8 mouse cellular contexts compared by ENCODE assay signal in genomic region chr17:45555452-45556106, GRCm38 (mm10). TPM values are rescaled to one million over a fixed set of nuclear protein-coding genes. Genes with fewer than 3 reads are reported as not detected.
A peak's percentile ranks its signal among the peaks of the same experiment; 100 is the strongest.
DNase-seq lines count a peak whose midpoint lies in the region; ATAC-seq lines count a peak whose summit lies in the region.

Gene Nfkbie, plus strand, starts transcription at chr17:45555703.

- peaks cover 27% of the 10 kb centered on the region for H3K27me3 ChIP-seq in heart, embryonic 14.5 days (ENCODE audit: control insufficient read depth, insufficient read depth, low read length)
- H3K27me3 ChIP-seq in liver, embryonic 15.5 days = peaks cover 73% of the 10 kb centered on the region
- peaks cover 7% of the 10 kb centered on the region for H3K27me3 ChIP-seq in neural tube, embryonic 11.5 days (ENCODE audit: control insufficient read depth, insufficient read depth, low read length)
- peaks cover 9% of the 10 kb centered on the region for H3K27me3 ChIP-seq in stomach, embryonic 16.5 days (ENCODE audit: control insufficient read depth, insufficient read depth, low read length)

- ATAC-seq in heart, embryonic 14.5 days (ENCODE audit: insufficient number of reproducible peaks, insufficient read depth, low FRiP score, low read depth) = peak; percentile 70
- peak; percentile 64 for ATAC-seq in liver, embryonic 15.5 days (ENCODE audit: insufficient read depth)
- peak; percentile 80 for ATAC-seq in neural tube, embryonic 11.5 days (ENCODE audit: insufficient read depth, low FRiP score, low TSS enrichment)
- ATAC-seq in stomach, embryonic 16.5 days (ENCODE audit: insufficient read depth, low FRiP score) = peak; percentile 87

- no peaks in the 10 kb centered on the region for H3K36me3 ChIP-seq in heart, embryonic 14.5 days (ENCODE audit: control insufficient read depth, insufficient read depth, low read length)
- H3K36me3 ChIP-seq in liver, embryonic 15.5 days (replicated peaks) = no peaks in the 10 kb centered on the region
- no peaks in the 10 kb centered on the region for H3K36me3 ChIP-seq in neural tube, embryonic 11.5 days (ENCODE audit: control insufficient read depth, insufficient read depth, low read length)
- H3K36me3 ChIP-seq in stomach, embryonic 16.5 days (ENCODE audit: control insufficient read depth, insufficient read depth, low read length) = no peaks in the 10 kb centered on the region

- H3K4me1 ChIP-seq in heart, embryonic 14.5 days (ENCODE audit: control insufficient read depth in 2 of 2, insufficient read depth in 2 of 2, low read length in 2 of 2) = peaks cover 6 to 11% of the 10 kb centered on the region in 2 experiments
- peaks cover 37% of the 10 kb centered on the region for H3K4me1 ChIP-seq in liver, embryonic 15.5 days (replicated peaks)
- peaks cover 5% of the 10 kb centered on the region; the same call in 1 of the 2 replicates for H3K4me1 ChIP-seq in neural tube, embryonic 11.5 days (ENCODE audit: control insufficient read depth, insufficient read depth, low read length)
- H3K4me1 ChIP-seq in stomach, embryonic 16.5 days (ENCODE audit: control insufficient read depth, insufficient read depth, low read length) = peaks cover 4% of the 10 kb centered on the region; the same call in 1 of the 2 replicates

- H3K4me3 ChIP-seq in heart, embryonic 14.5 days (ENCODE audit: control insufficient read depth in 1 of 2, insufficient read depth in 1 of 2, low read depth in 1 of 2, low read length in 2 of 2) = peak within 1 kb of the TSS; percentile 66 to 69
- peak within 1 kb of the TSS; percentile 62 for H3K4me3 ChIP-seq in liver, embryonic 15.5 days (replicated peaks)
- peak within 1 kb of the TSS; percentile 46 for H3K4me3 ChIP-seq in neural tube, embryonic 11.5 days (ENCODE audit: low read depth, low read length)
- peak within 1 kb of the TSS; percentile 72 for H3K4me3 ChIP-seq in stomach, embryonic 16.5 days (replicated peaks; ENCODE audit: low read length)

- H3K9ac ChIP-seq in heart, embryonic 14.5 days (ENCODE audit: low read length) = peak within 1 kb of the TSS; percentile 79
- H3K9ac ChIP-seq in liver, embryonic 15.5 days = peak within 1 kb of the TSS; percentile 47
- H3K9ac ChIP-seq in neural tube, embryonic 11.5 days (ENCODE audit: low read length) = peak within 1 kb of the TSS; percentile 68
- peak within 1 kb of the TSS; percentile 76 for H3K9ac ChIP-seq in stomach, embryonic 16.5 days (ENCODE audit: low read length)

- DNase-seq in CD4-positive, CD25-positive, alpha-beta regulatory T cell, adult 2 months (ENCODE audit: low read depth, low spot score) = peak; percentile 98
- peak; percentile 49 for DNase-seq in c-Kit-negative CD71-positive TER-119-positive erythroid progenitor cells, embryonic 14.5 days (ENCODE audit: low read depth, low spot score)
- DNase-seq in fibroblast of lung, adult 2 months (ENCODE audit: low read depth) = peak; percentile 74
- DNase-seq in kidney, postnatal 14 days = peak; percentile 98
- DNase-seq in neural tube, embryonic 11.5 days (ENCODE audit: low spot score) = peak; percentile 95

- H3K27ac ChIP-seq in heart, embryonic 14.5 days (replicated peaks in 1 of 2; ENCODE audit: control insufficient read depth in 1 of 2, insufficient read depth in 1 of 2, low read depth in 2 of 2, low read length in 2 of 2) = 0 out of 4 replicates have a peak within 1 kb of the TSS, but pooled peaks of 1 of the 2 experiments have one; percentile 19
- H3K27ac ChIP-seq in liver, embryonic 15.5 days (replicated peaks) = no peak within 1 kb of the TSS
- no peak within 1 kb of the TSS for H3K27ac ChIP-seq in neural tube, embryonic 11.5 days (ENCODE audit: low read depth, low read length)
- H3K27ac ChIP-seq in stomach, embryonic 16.5 days (ENCODE audit: low read length) = peak within 1 kb of the TSS; percentile 8; the same call in 1 of the 2 replicates

- WGBS in heart, embryonic 14.5 days = under 1% methylated on average over 45 of the region's 45 CpGs
- WGBS in liver, embryonic 15.5 days (ENCODE audit: insufficient replicate concordance) = under 1% methylated on average over 45 of the region's 45 CpGs
- WGBS in neural tube, embryonic 11.5 days = under 1% methylated on average over 45 of the region's 45 CpGs
- WGBS in stomach, embryonic 16.5 days = under 1% methylated on average over 45 of the region's 45 CpGs

- peak within 1 kb of the TSS; percentile 98 for H3K4me2 ChIP-seq in heart, embryonic 14.5 days (ENCODE audit: low read length)
- peak within 1 kb of the TSS; percentile 91 for H3K4me2 ChIP-seq in liver, embryonic 15.5 days
- H3K4me2 ChIP-seq in neural tube, embryonic 11.5 days (ENCODE audit: low read depth) = peak within 1 kb of the TSS; percentile 88
- peak within 1 kb of the TSS; percentile 97 for H3K4me2 ChIP-seq in stomach, embryonic 16.5 days (ENCODE audit: low read depth, low read length)

- no peaks in the 10 kb centered on the region for H3K9me3 ChIP-seq in heart, embryonic 14.5 days (ENCODE audit: control insufficient read depth, low read length)
- no peaks in the 10 kb centered on the region for H3K9me3 ChIP-seq in liver, embryonic 15.5 days (replicated peaks)
- no peaks in the 10 kb centered on the region for H3K9me3 ChIP-seq in neural tube, embryonic 11.5 days (ENCODE audit: control insufficient read depth, low read length)
- H3K9me3 ChIP-seq in stomach, embryonic 16.5 days (replicated peaks; ENCODE audit: control insufficient read depth, low read length) = no peaks in the 10 kb centered on the region

RNA-seq across cellular contexts. Expression of gene Nfkbie, which starts in this region (rescaled TPM):
- polyA plus RNA-seq in heart, embryonic 14.5 days (2014; fragmentation: Nextera tagmentation; extraction: Ambion mirVana) = 2.7 and 2.9 TPM in 2 replicates
- 1.2 and 1.6 TPM in 2 replicates for polyA plus RNA-seq in liver, embryonic 15.5 days (2015; fragmentation: Nextera tagmentation; extraction: Ambion mirVana)
- polyA plus RNA-seq in neural tube, embryonic 11.5 days (2014; fragmentation: Nextera tagmentation; extraction: Ambion mirVana) = 6.9 and 7.0 TPM in 2 replicates
- 4.2 and 4.4 TPM in 2 replicates for polyA plus RNA-seq in stomach, embryonic 16.5 days (2015; fragmentation: Nextera tagmentation; extraction: Ambion mirVana)
